Mouse (Mus musculus) embryo, embryonic 11 days (tissue): ENCODE measurements around the gene Cd164.
A peak's percentile ranks its signal among the peaks of the same experiment; 100 is the strongest.

Source experiments
- DNase-seq: peaks from one replicate; pipeline ENCODE4 v3.0.0-alpha.2; 2015

Cd164 gene

DNA sequence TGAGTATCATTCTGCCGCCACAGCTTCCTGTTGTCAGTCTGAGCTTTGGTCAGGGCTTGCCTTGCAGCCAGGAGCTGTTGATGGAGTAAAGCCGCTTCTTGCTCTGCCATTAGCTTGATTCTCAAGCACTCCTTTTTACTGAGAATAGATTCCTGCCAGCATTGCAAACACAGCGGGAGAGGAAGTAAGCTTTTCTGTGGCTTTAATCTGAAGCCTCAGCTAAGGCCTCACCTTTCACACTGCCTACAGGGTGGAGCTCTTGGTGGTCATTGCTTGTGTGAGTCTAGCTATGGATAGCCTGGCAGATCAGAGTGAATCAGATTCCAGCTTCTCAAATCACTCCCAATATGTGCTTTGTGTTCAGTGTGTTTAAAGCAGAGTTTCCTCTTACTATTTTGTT is 33.1 kb downstream of the Cd164 start:
- no peak for DNase-seq

DNA sequence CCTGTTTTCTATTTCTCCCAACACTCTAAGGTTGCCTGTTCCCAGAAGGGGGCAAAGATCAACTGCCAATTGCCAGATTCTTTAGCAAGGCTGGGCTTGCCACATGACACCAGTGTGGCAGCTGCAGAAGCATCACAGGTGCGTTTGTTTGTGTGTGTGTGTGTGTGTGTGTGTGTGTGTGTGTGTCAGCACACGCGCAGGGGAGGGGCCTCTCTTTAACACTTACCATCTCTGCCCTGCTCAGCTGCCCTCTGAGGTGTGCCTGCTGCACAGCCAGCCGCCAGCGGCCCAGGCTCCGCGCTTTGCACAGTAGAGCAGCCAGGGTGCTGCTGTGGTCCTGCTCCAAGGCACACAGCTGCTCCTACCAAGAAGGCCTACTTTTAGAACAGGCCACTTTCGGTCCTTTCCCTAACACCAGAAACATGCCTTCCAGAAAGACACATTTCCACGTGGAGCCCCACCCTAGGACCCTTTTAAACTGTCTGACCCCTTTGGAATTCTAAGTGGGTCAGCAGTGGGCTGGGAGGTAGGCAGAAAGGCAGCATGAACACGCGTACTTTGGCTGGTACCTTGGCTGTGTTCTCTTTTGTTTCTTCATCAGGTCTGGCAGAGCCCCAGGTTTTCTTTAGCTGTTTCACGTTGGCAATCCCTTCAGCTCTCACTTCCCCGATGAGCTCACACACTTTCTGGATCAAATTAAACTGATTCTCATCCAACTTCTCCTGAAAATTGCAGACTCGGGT is 33.8 kb downstream of the Cd164 start:
- peak; percentile 67 for DNase-seq

- no peak for DNase-seq
Measured at GRCm38 (mm10) chr10:41553711-41554110, 34.5 kb downstream of the Cd164 start.

GRCm38 (mm10) chr10:41555081-41555480 is 35.9 kb downstream of the Cd164 start:
- DNase-seq = no peak

DNA sequence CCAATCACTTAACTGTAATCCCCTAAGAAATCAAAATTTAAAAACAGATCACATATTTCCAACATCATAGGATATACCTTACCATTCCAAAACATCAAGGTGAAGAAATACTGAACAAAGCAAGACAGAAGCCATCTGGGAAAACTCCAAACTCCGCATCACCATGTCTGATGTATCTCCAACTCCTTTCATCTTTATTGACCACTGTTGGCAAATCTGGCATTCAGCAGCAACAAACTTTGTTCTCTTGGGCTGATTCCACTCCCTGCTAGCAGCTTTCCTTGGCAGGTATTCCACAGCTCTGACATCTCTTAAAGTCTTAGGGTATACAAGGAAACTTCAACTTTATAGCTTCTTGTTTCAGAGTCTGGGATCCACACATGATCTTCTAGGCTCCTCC is 39.2 kb downstream of the Cd164 start:
- DNase-seq = no peak

DNA sequence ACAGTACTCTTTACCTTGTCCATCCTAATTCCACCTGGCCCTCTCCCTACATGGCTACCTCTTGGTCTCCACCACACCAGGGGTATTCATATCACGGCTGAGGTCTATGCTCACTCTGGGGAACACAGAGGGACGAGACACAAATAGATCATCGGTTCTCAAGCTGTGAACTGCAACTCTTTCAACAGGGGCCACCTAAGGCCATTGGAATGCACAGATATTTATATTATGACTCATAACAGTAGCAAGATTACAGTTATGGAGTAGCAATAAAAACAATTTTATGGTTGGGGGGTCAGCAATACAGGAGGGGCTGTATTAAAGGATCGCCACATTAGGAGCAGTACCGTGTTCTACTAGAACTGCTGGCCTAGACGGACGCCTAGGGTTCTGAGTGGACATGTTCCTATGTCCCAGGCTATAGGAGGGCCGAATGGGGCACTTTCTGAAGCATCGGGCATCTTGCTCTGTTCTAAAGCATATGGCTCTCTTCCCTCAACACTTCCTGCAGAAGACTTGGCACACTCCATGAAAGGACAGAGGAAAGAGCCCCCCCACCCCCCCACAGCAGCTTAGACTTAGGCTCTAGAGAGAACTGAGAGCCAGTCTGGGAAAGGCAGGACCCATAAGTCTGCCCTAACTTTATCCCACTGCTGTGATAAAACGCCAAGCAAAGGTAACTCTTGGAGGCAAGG is 42.6 kb downstream of the Cd164 start:
- no peak for DNase-seq

GRCm38 (mm10) chr10:41565141-41565540 is 45.9 kb downstream of the Cd164 start:
- DNase-seq = no peak

- DNase-seq = peak; percentile 41
Measured at GRCm38 (mm10) chr10:41568306-41568705, 49.1 kb downstream of the Cd164 start.

DNA sequence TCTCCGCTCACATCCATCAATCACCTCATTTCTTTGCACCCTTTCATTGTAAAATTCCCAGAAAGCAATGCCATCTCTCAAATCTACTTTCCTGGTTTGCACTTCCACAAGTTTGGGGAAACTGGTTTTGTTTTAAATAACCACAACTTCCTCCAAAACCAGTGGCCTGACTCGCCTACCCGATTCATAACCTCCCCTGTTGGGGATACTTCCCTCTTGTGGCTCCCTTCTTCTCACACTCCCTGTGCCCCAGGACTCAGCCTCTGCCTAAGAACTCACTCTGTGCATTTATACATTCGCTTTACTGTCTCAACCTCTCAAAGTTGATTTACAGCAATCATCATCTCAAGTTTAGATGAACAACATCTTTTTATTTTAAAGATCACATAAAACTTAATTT is 51.9 kb downstream of the Cd164 start:
- no peak for DNase-seq

- no peak for DNase-seq
Measured at GRCm38 (mm10) chr10:41572274-41572673, 53.1 kb downstream of the Cd164 start.

GRCm38 (mm10) chr10:41573190-41573589 is 54.0 kb downstream of the Cd164 start:
- no peak for DNase-seq

DNA sequence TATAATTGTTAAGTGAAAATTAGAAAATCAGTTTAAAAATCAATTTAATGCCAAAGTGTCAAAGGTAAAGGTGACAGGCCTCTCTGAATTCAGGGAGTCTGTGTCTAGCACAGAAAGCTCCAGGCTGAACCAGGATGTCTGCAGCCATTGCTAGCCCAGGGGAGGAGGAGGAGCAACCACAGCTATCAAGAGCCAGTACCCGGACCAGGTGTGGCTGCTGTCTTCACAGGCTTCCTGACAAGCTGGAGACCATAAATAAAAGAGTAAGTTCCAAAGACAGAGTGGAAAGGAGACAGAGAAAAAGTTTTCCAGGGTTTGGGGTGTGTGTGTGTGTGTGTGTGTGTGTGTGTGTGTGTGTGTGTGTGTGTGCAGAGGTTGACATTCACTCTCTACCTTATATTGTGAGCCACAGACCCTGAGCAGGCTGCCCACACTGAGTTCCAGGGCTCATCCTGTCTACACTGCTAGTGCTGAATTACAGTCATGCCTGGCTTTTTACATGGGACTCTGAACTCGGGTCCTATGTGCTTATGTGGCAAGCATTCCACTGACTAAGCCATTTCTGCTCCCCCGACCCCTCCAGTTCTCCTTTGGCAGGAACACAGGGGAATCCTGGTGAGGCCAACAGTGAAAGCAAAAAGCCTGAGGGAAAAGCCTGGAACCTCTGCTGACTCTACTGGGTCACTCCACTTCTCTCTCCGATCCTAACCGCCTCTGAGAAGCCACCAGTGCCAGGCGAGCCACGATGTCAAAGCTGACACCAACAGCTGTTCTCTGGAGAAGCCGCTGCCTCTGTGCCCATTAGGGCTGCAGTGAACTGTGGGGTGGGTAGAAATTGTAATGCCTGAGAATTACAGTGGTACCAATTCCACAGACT is 56.5 kb downstream of the Cd164 start:
- DNase-seq = no peak

GRCm38 (mm10) chr10:41576328-41576833 is 57.2 kb downstream of the Cd164 start:
- no peak for DNase-seq

DNA sequence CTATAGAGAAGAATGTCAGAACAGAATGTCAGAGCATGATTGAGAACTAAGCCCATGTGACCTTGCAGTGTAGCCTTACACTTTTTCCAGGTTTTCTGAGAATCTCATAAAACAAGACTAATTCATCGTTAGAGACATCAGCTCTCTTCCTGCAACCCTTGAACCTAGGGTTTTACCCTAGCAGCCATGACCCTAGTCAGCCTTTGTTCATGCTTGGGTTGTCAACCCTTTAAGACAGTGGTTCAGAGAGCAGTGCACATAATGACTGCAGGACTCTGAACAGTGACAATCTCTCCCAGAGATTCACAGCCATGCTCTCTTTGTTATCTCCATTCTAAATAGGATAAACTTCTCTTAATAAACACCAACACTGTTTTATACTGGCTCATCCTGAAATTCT is 59.3 kb downstream of the Cd164 start:
- no peak for DNase-seq

GRCm38 (mm10) chr10:41580441-41580840 is 61.2 kb downstream of the Cd164 start:
- DNase-seq = no peak
